Mouse (Mus musculus) heart, adult 2 months (tissue): Measurements from ENCODE around the gene Shroom3. TPM values are rescaled to one million over a fixed set of nuclear protein-coding genes. Genes with fewer than 3 reads are reported as not detected.

Source experiments
- DNase-seq, 2 experiments: peaks; one replicate each; pipeline ENCODE4 v3.0.0; 2021
- H3K27ac ChIP-seq: fragments of 200-600 bp; 2 replicates; pipeline ENCODE4 v1.8.1; 2022
- H3K27me3 ChIP-seq: fragments of 200-500 bp; 2 replicates; pipeline ENCODE4 v1.6.1; 2012; ENCODE audit warnings: mild to moderate bottlenecking, low read length, inconsistent platforms, mixed read lengths; ENCODE audit not compliant: control insufficient read depth, insufficient read depth
- H3K36me3 ChIP-seq: fragments of 200-500 bp; 2 replicates; pipeline ENCODE4 v1.6.1; 2012; ENCODE audit warnings: low read length, inconsistent platforms; ENCODE audit not compliant: control insufficient read depth, insufficient read depth
- H3K4me1 ChIP-seq: fragments of 200-500 bp; 2 replicates; pipeline ENCODE4 v1.6.1; 2011; ENCODE audit warnings: low read length; ENCODE audit not compliant: control insufficient read depth, insufficient read depth
- H3K4me3 ChIP-seq: fragments of 200-600 bp; 2 replicates; pipeline ENCODE4 v1.8.1; 2022
- H3K79me2 ChIP-seq: fragments of 200-500 bp; replicated peaks from 2 replicates; pipeline ENCODE4 v1.6.1; 2012; ENCODE audit warnings: mild to moderate bottlenecking, inconsistent platforms, low read length, moderate library complexity, mixed read lengths; ENCODE audit not compliant: control insufficient read depth, insufficient read depth
- H3K9ac ChIP-seq: fragments of 200-500 bp; 2 replicates; pipeline ENCODE4 v1.6.1; 2012; ENCODE audit warnings: low read depth, mild to moderate bottlenecking, control low read depth, inconsistent platforms, low read length, mixed read lengths
- CTCF ChIP-seq: fragments of 200-600 bp; IDR thresholded peaks from 2 replicates; pipeline ENCODE4 v1.8.1; 2022; ENCODE audit warnings: antibody characterized with exemption, mild to moderate bottlenecking, moderate library complexity
- EP300 ChIP-seq: fragments of 200-500 bp; IDR thresholded peaks from 2 replicates; pipeline ENCODE4 v1.6.1; 2011; ENCODE audit warnings: low read depth, low read length, control low read depth; ENCODE audit not compliant: insufficient read depth
- POLR2A ChIP-seq: fragments of 200-500 bp; IDR thresholded peaks from 2 replicates; pipeline ENCODE4 v1.6.1; 2011; ENCODE audit warnings: mild to moderate bottlenecking, low read depth, low read length, control low read depth; ENCODE audit not compliant: insufficient read depth
- WGBS: fragments of 180-500 bp; shearing (Covaris S2); methylation state at CpG from one replicate; pipeline ENCODE4 v1.1.7; 2018; 5-methylcytosine and 5-hydroxymethylcytosine counted together
- intact Hi-C: fragments of 180-260 bp; cut with DNase I; formaldehyde crosslinking; loops from one replicate; pipeline ENCODE4 v1.15.1; 2025
- polyA plus RNA-seq: library from polyadenylated mRNA; depleted of rRNA; stranded (reverse); fragments of >200 nt; gene quantifications from 2 replicates; pipeline ENCODE4 v1.2.3, GENCODE M21; 2012
- total RNA-seq, 2 experiments: library from RNA; stranded (reverse); gene quantifications; 2 replicates each; pipeline ENCODE4 v1.2.3; 2021

Gene Shroom3
- total and polyA plus RNA-seq, 3 experiments: 32.8 to 38.5 (median 32.8) TPM

- no peak overlapping the region for H3K4me3 ChIP-seq
- H3K36me3 ChIP-seq: no peaks in the 10 kb centered on the region
- 50% methylated on average over 7 of the region's 7 CpGs for WGBS
- no peak for TF ChIP-seq EP300
- no peak for TF ChIP-seq CTCF
- TF ChIP-seq POLR2A: no peak
- peak overlapping the region; percentile 41 for H3K27ac ChIP-seq
- DNase-seq: peak in 1 of 2 experiments; percentile 25
- H3K4me1 ChIP-seq: peaks cover 9% of the 10 kb centered on the region
- intact Hi-C loops: loop anchor here (5.0 kb wide), 2 partner anchors 40 to 45 kb away; no protein-coding TSS in a partner anchor
- no peaks in the 10 kb centered on the region for H3K79me2 ChIP-seq
- H3K27me3 ChIP-seq: no peaks in the 10 kb centered on the region
- no peak overlapping the region for H3K9ac ChIP-seq
Measured at GRCm38 (mm10) chr5:92857177-92857576, 173.9 kb downstream of the Shroom3 start.

GRCm38 (mm10) chr5:92858104-92858503 is 174.9 kb downstream of the Shroom3 start:
- intact Hi-C loops: loop anchor here (5.0 kb wide), 2 partner anchors 39 to 46 kb away; no protein-coding TSS in a partner anchor
- 41% methylated on average over 3 of the region's 3 CpGs for WGBS
- peak in 1 of 2 experiments; percentile 37 for DNase-seq

DNA sequence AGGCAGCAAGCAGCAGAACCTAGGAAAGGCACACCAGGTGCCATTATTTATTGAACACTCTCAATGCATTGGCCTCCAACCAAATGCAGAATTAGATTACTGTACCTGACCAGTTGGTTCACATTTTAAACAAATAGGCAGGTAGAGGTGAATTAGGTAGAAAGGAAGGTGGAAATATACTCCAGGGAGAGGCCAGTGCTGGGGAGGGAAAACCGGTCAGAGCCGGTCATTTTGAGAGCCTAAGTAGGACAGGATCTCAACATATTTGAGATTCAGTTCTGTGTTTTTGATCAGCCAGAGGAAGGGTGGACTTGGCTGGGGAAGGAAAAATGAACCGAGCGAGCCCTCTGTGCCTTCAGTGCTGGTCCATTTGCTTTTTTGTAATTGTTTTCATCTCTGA is 175.3 kb downstream of the Shroom3 start:
- Histone ChIP-seq H3K36me3 (no peaks in the 10 kb centered on the region), H3K4me1 (peaks cover 9% of the 10 kb centered on the region), H3K4me3 (no peak overlapping the region), H3K9ac (no peak overlapping the region), H3K27me3 (no peaks in the 10 kb centered on the region), H3K79me2 (no peaks in the 10 kb centered on the region), H3K27ac (no peak overlapping the region)
- 85% methylated on average over 4 of the region's 4 CpGs for WGBS
- TF ChIP-seq POLR2A (no peak), CTCF (no peak), EP300 (no peak)
- intact Hi-C loops: loop anchor here (5.0 kb wide), 2 partner anchors 39 to 46 kb away; no protein-coding TSS in a partner anchor
- no peak for DNase-seq

More at GRCm38 (mm10) chr5:92858104-92858503, 174.9 kb downstream of the Shroom3 start:
- no peak overlapping the region for H3K4me3 ChIP-seq
- no peak overlapping the region for H3K27ac ChIP-seq
- TF ChIP-seq CTCF (no peak), EP300 (no peak), POLR2A (no peak)
- no peaks in the 10 kb centered on the region for H3K27me3 ChIP-seq
- H3K9ac ChIP-seq: no peak overlapping the region
- no peaks in the 10 kb centered on the region for H3K79me2 ChIP-seq
- peaks cover 9% of the 10 kb centered on the region for H3K4me1 ChIP-seq
- no peaks in the 10 kb centered on the region for H3K36me3 ChIP-seq

DNA sequence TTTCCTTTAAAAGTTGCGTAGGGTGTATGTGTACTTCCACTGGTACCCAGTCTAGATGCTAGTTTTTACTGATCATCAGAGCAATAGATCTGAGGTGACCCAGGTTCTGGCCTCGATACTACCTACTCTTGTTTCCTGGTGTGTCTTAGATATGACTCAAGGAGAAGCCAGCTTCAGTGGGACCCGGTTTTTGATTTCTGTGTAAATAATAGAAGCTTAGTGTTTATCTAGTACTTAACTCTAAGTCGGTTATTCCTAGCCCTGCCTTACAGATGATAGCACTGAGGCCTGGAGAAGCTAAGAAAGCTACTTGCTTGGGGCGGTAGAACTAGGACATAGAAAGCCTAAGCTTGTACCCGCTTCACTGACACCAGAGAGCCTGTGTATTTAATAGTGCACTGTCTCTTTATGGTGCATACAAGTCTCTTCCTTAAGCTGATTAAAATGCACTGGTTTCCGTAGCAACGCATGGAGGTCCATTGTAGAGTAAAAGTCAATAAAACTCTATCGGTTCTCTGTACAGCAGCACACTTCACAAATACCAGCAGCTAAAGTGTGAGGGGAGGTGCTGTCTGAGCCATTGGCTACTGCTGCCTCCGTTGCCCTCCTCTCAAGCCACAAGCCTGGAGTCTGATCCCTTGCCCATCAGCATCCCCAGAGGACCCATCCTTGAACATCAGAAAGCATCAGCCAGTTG is 178.3 kb downstream of the Shroom3 start:
- Histone ChIP-seq H3K4me1 (peaks cover 5% of the 10 kb centered on the region), H3K27me3 (no peaks in the 10 kb centered on the region), H3K36me3 (no peaks in the 10 kb centered on the region), H3K79me2 (no peaks in the 10 kb centered on the region), H3K9ac (no peak overlapping the region), H3K4me3 (no peak overlapping the region), H3K27ac (no peak overlapping the region)
- TF ChIP-seq EP300 (no peak), POLR2A (no peak), CTCF (no peak)
- DNase-seq: no peak
- intact Hi-C loops: no loop called here
- 72% methylated on average over 10 of the region's 10 CpGs for WGBS

- Histone ChIP-seq H3K4me1 (no peaks in the 10 kb centered on the region; the same call in none of the 2 replicates), H3K36me3 (no peaks in the 10 kb centered on the region), H3K27ac (no peak overlapping the region), H3K4me3 (no peak overlapping the region), H3K27me3 (no peaks in the 10 kb centered on the region), H3K79me2 (no peaks in the 10 kb centered on the region), H3K9ac (no peak overlapping the region)
- intact Hi-C loops: no loop called here
- no peak for TF ChIP-seq EP300
- TF ChIP-seq POLR2A: no peak
- no peak for TF ChIP-seq CTCF
- no peak for DNase-seq
- 71% methylated on average over 4 of the region's 4 CpGs for WGBS
Measured at GRCm38 (mm10) chr5:92865090-92865489, 181.9 kb downstream of the Shroom3 start.

DNA sequence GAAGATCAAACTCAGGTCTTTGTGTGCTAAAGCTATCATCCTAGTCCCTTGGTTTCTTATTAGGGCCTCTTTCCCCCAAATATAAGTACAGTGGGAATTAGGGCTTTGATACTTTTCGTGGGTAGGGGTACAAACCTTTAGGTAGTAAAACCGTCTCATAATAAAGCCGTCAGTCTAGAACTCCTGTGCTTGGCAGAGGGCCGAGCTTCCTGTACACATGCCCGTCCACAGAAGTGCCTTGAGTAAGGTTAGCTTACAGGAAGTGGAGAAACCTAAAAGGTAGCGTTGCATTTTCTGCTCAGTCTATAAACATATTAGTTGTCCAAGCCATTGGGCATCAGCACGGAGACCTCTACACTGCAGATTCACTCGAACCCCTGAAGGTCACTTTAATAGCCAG is 183.3 kb downstream of the Shroom3 start:
- DNase-seq: no peak
- 69% methylated on average over 8 of the region's 8 CpGs for WGBS
- no peaks in the 10 kb centered on the region for H3K36me3 ChIP-seq
- H3K27me3 ChIP-seq: no peaks in the 10 kb centered on the region
- no peak overlapping the region for H3K9ac ChIP-seq
- TF ChIP-seq CTCF: no peak
- no peak for TF ChIP-seq POLR2A
- TF ChIP-seq EP300: no peak
- no peaks in the 10 kb centered on the region; the same call in none of the 2 replicates for H3K4me1 ChIP-seq
- H3K4me3 ChIP-seq: no peak overlapping the region
- H3K79me2 ChIP-seq: no peaks in the 10 kb centered on the region
- intact Hi-C loops: no loop called here
- H3K27ac ChIP-seq: no peak overlapping the region
